In genomic region chr19:55742386-55743000, GRCm38 (mm10) we compare ENCODE assay signal across 8 mouse cellular contexts. TPM values are rescaled to one million over a fixed set of nuclear protein-coding genes. Genes with fewer than 3 reads are reported as not detected.
DNase-seq lines count a peak whose midpoint lies in the region; ATAC-seq lines count a peak whose summit lies in the region.

No protein-coding gene starts in this region.

- peak; percentile 31 to 39 for DNase-seq in cerebellum, postnatal 14 days
- DNase-seq in cerebellum, adult 11-12 months: no peak
- peak; percentile 57 to 73 for DNase-seq in adrenal gland, postnatal 36 days
- peak; percentile 16 to 49 for DNase-seq in gastrocnemius, postnatal 36 days
- DNase-seq in ovary, postnatal 36 days (ENCODE audit: low spot score): peak; percentile 64

- peak overlapping the region; percentile 79 for H3K4me3 ChIP-seq in intestine, embryonic 15.5 days (replicated peaks)
- peak overlapping the region; percentile 66 for H3K4me3 ChIP-seq in liver, embryonic 16.5 days (ENCODE audit: low read depth, low read length)

- H3K4me1 ChIP-seq in intestine, embryonic 15.5 days (replicated peaks): peaks cover 36% of the 10 kb centered on the region
- H3K4me1 ChIP-seq in liver, embryonic 16.5 days (ENCODE audit: control insufficient read depth, low read depth, low read length): peaks cover 5% of the 10 kb centered on the region

- H3K27ac ChIP-seq in intestine, embryonic 15.5 days: peak overlapping the region; percentile 95
- H3K27ac ChIP-seq in liver, embryonic 16.5 days (ENCODE audit: low read length): peak overlapping the region; percentile 81

- H3K36me3 ChIP-seq in intestine, embryonic 15.5 days: no peaks in the 10 kb centered on the region
- H3K36me3 ChIP-seq in liver, embryonic 16.5 days (ENCODE audit: control insufficient read depth, insufficient read depth): no peaks in the 10 kb centered on the region

- no peaks in the 10 kb centered on the region for H3K27me3 ChIP-seq in intestine, embryonic 15.5 days (replicated peaks)
- H3K27me3 ChIP-seq in liver, embryonic 16.5 days (ENCODE audit: control insufficient read depth, insufficient read depth, low read depth, low read length): peaks cover 65% of the 10 kb centered on the region

- intact Hi-C loops in gastrocnemius, postnatal 36 days (cut with DNase I): loop anchor here (5.0 to 10.0 kb wide), 4 partner anchors 62 to 150 kb away; no protein-coding TSS in a partner anchor

- peak overlapping the region; percentile 81 for H3K4me2 ChIP-seq in intestine, embryonic 15.5 days (replicated peaks)
- H3K4me2 ChIP-seq in liver, embryonic 16.5 days (ENCODE audit: low read depth, low read length): peak overlapping the region; percentile 67

- no peaks in the 10 kb centered on the region for H3K9me3 ChIP-seq in intestine, embryonic 15.5 days
- no peaks in the 10 kb centered on the region for H3K9me3 ChIP-seq in liver, embryonic 16.5 days (replicated peaks; ENCODE audit: control insufficient read depth, low read length)

- ATAC-seq in intestine, embryonic 15.5 days: peak; percentile 2; the same call in 1 of the 2 replicates
- ATAC-seq in liver, embryonic 16.5 days (ENCODE audit: low read depth): no peak
- no peak for ATAC-seq in inflammation-experienced regulatory T-cells, adult 6 months

- peak overlapping the region; percentile 91 for H3K9ac ChIP-seq in intestine, embryonic 15.5 days
- peak overlapping the region; percentile 66 for H3K9ac ChIP-seq in liver, embryonic 16.5 days (ENCODE audit: low read depth, low read length)

- WGBS in intestine, embryonic 15.5 days: 0% methylated on average over 65 of the region's 70 CpGs
- under 1% methylated on average over 56 of the region's 70 CpGs for WGBS in liver, embryonic 16.5 days (ENCODE audit: insufficient replicate concordance)

RNA-seq across cellular contexts. Expression of gene Tcf7l2, which starts 0.9 kb away (rescaled TPM):
- total RNA-seq in adrenal gland, postnatal 36 days (2021): 10 to 100 TPM; 22.7 to 28.3 TPM
- total RNA-seq in gastrocnemius, postnatal 36 days (2021): 1 to 10 TPM; 6.6 to 9.7 TPM
- 65.0 and 78.9 TPM in 2 replicates for polyA plus RNA-seq in intestine, embryonic 15.5 days (2015; fragmentation: Nextera tagmentation; extraction: Ambion mirVana)
- 16.5 and 20.7 TPM in 2 replicates for polyA plus RNA-seq in liver, embryonic 16.5 days (2015; fragmentation: Nextera tagmentation; extraction: Ambion mirVana)
- 1 to 10 TPM in 1 of 3 experiments, under 1 TPM in 2; 0.75 to 1.0 (median 0.88) TPM for polyA plus RNA-seq in inflammation-experienced regulatory T-cells, adult 6 months (2017; shearing (Covaris generic))
